Mouse (Mus musculus) central nervous system, embryonic 18 days (tissue): Measurements from ENCODE around the gene Igfbp2. TPM values are rescaled to one million over a fixed set of nuclear protein-coding genes. Genes with fewer than 3 reads are reported as not detected.

Experiments
- polyA plus RNA-seq: library from polyadenylated mRNA; depleted of rRNA; stranded (reverse); fragments of >200 nt; gene quantifications from 2 replicates; pipeline ENCODE4 v1.2.3, GENCODE M21; 2012; rRNA removed

Igfbp2 gene
- polyA plus RNA-seq, result 219 and 251 TPM in 2 replicates

DNA sequence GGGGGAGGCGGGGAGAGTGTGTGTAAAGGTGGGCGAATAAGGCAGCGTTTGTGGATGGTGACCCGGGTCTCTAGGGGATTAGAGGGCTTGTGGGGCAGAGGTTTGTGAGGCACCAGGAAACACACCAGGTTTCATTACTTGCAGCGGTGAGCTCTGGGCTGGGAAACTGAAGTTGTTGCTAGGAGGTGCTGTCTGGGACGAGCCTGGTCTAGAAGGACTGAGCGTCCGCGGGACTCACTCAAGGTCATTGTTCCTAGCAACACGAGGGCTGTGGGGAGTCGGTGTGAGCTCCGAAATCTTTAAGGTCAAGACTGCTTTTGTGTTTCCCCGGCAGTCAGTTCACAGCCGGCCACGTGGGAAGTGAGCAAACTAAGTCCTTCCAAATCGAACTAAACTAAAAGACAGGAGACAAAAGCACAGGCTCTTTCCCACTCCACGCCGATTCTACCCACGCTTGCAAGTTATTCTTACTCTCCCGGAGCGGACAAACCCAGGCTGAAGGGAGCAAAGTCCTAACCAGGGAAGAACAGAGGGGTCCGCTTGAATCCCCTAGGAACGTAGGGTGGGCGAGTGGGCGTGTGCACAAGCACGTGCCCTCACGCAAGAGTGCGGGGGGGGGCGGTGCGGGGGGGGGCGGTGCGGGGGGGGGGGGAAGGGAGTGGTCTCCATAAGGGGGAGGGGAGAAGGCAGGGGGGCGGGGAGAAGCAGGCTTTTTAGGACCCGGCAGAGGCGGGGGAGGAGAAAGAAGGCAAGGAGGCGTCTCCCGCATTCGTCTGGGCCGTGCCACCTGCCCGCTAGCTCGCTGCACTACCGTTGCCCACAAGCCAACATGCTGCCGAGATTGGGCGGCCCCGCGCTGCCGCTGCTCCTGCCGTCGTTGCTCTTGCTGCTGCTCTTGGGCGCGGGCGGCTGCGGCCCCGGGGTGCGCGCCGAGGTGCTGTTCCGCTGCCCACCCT is at the start of gene Igfbp2:
Gene Igfbp2, plus strand, starts transcription at position 753 of the 956 bp plus-strand sequence.

DNA sequence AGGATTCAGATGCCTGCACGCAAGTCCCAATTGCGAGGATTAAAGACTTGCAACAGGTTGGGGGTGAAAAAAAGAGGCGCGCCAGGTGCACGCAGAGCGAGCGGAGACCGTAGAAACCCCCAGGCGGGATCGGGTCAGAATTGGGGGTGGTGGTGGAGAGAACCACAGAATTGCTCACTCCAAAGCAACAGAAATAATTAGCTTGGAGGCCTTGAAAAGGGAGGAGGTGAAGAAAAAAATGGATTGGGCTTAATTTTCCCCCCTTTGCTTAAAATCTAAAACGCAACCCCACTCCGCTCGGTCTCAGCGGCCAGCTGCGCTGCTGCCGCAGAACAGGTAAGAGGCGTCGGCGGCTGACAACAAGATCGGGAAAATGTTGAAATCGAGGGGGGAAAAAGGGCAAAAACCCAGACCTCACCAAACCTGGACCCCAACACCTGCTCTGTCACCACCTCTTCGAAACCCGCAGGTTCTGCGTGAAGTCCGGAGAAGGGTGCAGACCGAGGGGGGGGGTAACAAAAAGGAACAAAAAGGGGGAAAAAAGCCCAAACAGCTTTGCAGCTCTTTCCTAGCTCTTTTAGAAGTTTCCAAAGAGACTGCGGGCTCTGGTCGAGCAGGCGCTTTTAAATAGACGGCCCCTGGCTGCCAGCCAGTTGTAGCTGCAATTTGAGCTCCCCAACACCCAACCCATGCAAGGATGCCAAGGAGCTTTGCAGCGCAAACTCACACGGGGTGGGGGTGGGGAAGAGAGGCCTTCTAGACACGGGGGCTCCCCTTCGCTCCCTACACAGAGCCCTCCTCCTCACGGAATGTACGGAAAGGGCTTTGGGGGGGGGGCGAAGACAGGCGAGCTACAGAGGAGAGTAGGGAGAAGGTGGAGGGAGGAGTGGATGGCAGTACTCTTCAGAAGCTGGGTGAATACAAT is 50.2 kb downstream of the Igfbp2 start, which contains the start of gene Igfbp5:
Gene Igfbp5, minus strand, starts transcription at position 598 of the 925 bp plus-strand sequence.

Other genes with a start within 250 kb of the Igfbp2 start
- 46.9 and 47.4 TPM in 2 replicates for gene Smarcal1, start 241.3 kb upstream of the Igfbp2 start, polyA plus RNA-seq
- 0.01 TPM in 1 of 2 replicates, not detected in the other for gene Ankar, start 123.9 kb upstream of the Igfbp2 start, polyA plus RNA-seq
- 1,143 and 1,250 TPM in 2 replicates for gene Rpl37a, start 113.2 kb upstream of the Igfbp2 start, polyA plus RNA-seq
- 46.3 and 59.4 TPM in 2 replicates for gene Igfbp5, start 50.4 kb downstream of the Igfbp2 start, polyA plus RNA-seq
- gene Tnp1, start 191.4 kb downstream of the Igfbp2 start, polyA plus RNA-seq, result not detected in 2 replicates